Mouse (Mus musculus): ENCODE measurements at regions not wholly inside any gene's neighbourhood (a gene's known extent, or its start where the extent isn't known, plus 50 kb on each side); places are given as distances from the start of the nearest gene placed in this dataset.

GRCm38 (mm10) chr15:25486158-25486557, 72.6 kb upstream of the Basp1 start:
- no peak overlapping the region for H3K4me3 ChIP-seq (ENCODE audit: control insufficient read depth, low read depth, low read length)
- H3K27me3 ChIP-seq (ENCODE audit: control insufficient read depth, insufficient read depth, low read length): no peaks in the 10 kb centered on the region
- no peaks in the 10 kb centered on the region for H3K36me3 ChIP-seq (ENCODE audit: control insufficient read depth, insufficient read depth, low read length)
- H3K27ac ChIP-seq (ENCODE audit: control insufficient read depth, insufficient read depth, low read depth, low read length): no peak overlapping the region
- TF ChIP-seq POLR2A (IDR thresholded peaks at IDR 0.05; ENCODE audit: control insufficient read depth, low read depth, low read length): no peak
- TF ChIP-seq CTCF (IDR thresholded peaks at IDR 0.05; ENCODE audit: control insufficient read depth, insufficient read depth, insufficient replicate concordance, low read depth, low read length): no peak
- no peaks in the 10 kb centered on the region for H3K4me1 ChIP-seq (ENCODE audit: control insufficient read depth, insufficient read depth, low read length)

GRCm38 (mm10) chr15:25489804-25490203, 76.2 kb upstream of the Basp1 start:
- TF ChIP-seq CTCF (IDR thresholded peaks at IDR 0.05; ENCODE audit: control insufficient read depth, insufficient read depth, insufficient replicate concordance, low read depth, low read length) (no peak), POLR2A (IDR thresholded peaks at IDR 0.05; ENCODE audit: control insufficient read depth, low read depth, low read length) (no peak)
- Histone ChIP-seq H3K4me1 (ENCODE audit: control insufficient read depth, insufficient read depth, low read length) (no peaks in the 10 kb centered on the region), H3K4me3 (ENCODE audit: control insufficient read depth, low read depth, low read length) (no peak overlapping the region), H3K27me3 (ENCODE audit: control insufficient read depth, insufficient read depth, low read length) (no peaks in the 10 kb centered on the region), H3K27ac (ENCODE audit: control insufficient read depth, insufficient read depth, low read depth, low read length) (no peak overlapping the region), H3K36me3 (ENCODE audit: control insufficient read depth, insufficient read depth, low read length) (no peaks in the 10 kb centered on the region)

DNA sequence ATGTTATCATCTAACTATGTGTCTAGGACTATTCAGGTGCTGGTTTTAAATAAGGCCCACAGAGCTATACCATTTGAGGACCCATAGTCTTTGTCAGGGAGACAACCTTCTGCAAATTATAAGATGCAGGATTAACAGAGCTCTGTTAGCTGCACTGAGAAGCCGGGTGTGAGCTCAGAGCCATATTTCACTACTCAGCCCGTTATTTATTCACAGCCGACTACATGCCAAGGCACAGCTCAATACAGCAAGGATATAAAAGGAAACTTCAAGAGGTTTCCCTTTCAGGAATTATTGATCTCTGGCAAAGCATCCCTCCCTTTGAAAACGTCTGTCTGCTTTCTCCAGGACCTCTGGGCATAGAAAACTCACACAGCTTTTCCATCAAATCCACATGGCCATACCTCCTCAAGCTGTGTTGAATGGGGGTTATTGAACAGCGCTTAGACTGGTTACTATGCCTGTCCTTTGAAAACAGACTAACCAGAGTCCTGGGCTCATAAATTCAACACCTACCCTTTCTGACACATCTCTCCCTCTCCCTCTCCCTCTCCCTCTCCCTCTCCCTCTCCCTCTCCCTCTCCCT, 78.7 kb upstream of the Basp1 start:
- H3K36me3 ChIP-seq (ENCODE audit: control insufficient read depth, insufficient read depth, low read length): no peaks in the 10 kb centered on the region
- H3K4me1 ChIP-seq (ENCODE audit: control insufficient read depth, insufficient read depth, low read length): no peaks in the 10 kb centered on the region
- TF ChIP-seq POLR2A (IDR thresholded peaks at IDR 0.05; ENCODE audit: control insufficient read depth, low read depth, low read length) (no peak), CTCF (IDR thresholded peaks at IDR 0.05; ENCODE audit: control insufficient read depth, insufficient read depth, insufficient replicate concordance, low read depth, low read length) (no peak)
- H3K4me3 ChIP-seq (ENCODE audit: control insufficient read depth, low read depth, low read length): no peak overlapping the region
- H3K27ac ChIP-seq (ENCODE audit: control insufficient read depth, insufficient read depth, low read depth, low read length): no peak overlapping the region
- no peaks in the 10 kb centered on the region for H3K27me3 ChIP-seq (ENCODE audit: control insufficient read depth, insufficient read depth, low read length)

DNA sequence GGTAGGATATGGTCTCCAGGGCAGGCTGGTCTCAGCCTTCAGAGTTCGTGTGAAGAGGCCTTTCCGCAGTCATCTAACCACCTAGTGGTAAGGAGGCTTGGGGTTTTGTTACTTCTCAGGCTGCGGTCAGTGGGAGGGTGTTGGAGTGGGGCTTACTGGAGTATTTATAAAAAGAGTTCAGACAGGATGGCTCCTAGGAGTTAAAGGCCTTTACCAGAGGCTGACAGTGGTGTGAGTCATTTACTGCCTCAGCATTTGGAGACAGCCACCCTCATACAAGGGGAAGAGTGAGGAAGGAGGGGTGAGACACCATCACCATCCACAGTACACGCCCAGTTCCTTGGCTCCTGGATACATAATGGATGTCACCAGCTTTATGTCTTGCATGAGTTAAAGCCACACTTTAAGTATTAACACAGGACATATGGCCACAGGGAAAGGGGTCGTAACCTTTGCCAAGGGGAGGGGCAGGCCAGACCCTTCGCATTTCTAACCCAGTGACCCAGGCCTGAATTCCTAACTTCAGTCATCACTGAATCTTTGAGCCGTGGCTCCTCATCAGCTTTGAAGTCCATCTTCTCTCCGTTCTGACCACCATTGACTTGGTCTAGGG, 81.2 kb upstream of the Basp1 start:
- Histone ChIP-seq H3K27ac (ENCODE audit: control insufficient read depth, insufficient read depth, low read depth, low read length) (no peak overlapping the region), H3K27me3 (ENCODE audit: control insufficient read depth, insufficient read depth, low read length) (no peaks in the 10 kb centered on the region)
- TF ChIP-seq POLR2A (IDR thresholded peaks at IDR 0.05; ENCODE audit: control insufficient read depth, low read depth, low read length): no peak
- no peak for TF ChIP-seq CTCF (IDR thresholded peaks at IDR 0.05; ENCODE audit: control insufficient read depth, insufficient read depth, insufficient replicate concordance, low read depth, low read length)

DNA sequence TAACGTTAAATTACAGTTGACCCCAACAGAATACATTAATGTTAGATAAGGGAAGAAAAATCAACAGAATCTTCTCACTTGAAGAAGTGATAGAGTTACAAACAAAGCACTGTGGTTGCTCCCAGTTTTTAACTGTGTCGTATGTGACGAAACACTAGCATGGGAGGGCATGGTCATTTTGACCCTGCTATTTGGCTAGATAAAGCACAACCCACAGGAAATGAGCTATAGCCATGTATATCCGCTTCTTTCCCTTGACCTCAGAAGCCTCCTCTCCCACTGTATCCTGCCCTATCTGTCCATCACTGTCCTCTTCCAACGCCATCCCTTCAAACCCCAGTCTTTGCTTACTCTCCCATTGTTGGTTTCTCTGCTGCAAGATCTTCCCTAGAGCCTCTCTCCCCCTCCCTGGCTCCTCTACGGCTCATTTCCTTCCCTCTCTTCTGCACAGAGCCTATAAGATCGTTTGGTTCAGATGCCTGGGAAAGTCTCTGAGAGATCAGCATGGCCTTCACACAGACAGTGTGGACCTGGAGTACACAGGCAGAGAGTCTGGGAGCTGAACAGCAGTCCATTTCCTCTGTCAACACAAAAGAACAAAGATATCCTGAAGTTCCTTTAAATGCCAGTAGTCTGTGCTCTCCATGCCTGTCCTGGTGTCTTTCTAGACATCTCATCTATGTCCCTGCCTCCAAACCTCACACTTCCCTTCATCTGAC, 82.5 kb upstream of the Basp1 start:
- Histone ChIP-seq H3K27me3 (ENCODE audit: control insufficient read depth, insufficient read depth, low read length) (no peaks in the 10 kb centered on the region), H3K4me1 (ENCODE audit: control insufficient read depth, insufficient read depth, low read length) (no peaks in the 10 kb centered on the region), H3K4me3 (ENCODE audit: control insufficient read depth, low read depth, low read length) (no peak overlapping the region), H3K36me3 (ENCODE audit: control insufficient read depth, insufficient read depth, low read length) (no peaks in the 10 kb centered on the region), H3K27ac (ENCODE audit: control insufficient read depth, insufficient read depth, low read depth, low read length) (no peak overlapping the region)
- TF ChIP-seq POLR2A (IDR thresholded peaks at IDR 0.05; ENCODE audit: control insufficient read depth, low read depth, low read length) (no peak), CTCF (IDR thresholded peaks at IDR 0.05; ENCODE audit: control insufficient read depth, insufficient read depth, insufficient replicate concordance, low read depth, low read length) (no peak)

More for the DNA sequence above, 81.2 kb upstream of the Basp1 start:
- H3K4me3 ChIP-seq (ENCODE audit: control insufficient read depth, low read depth, low read length): no peak overlapping the region
- no peaks in the 10 kb centered on the region for H3K4me1 ChIP-seq (ENCODE audit: control insufficient read depth, insufficient read depth, low read length)
- H3K36me3 ChIP-seq (ENCODE audit: control insufficient read depth, insufficient read depth, low read length): no peaks in the 10 kb centered on the region

DNA sequence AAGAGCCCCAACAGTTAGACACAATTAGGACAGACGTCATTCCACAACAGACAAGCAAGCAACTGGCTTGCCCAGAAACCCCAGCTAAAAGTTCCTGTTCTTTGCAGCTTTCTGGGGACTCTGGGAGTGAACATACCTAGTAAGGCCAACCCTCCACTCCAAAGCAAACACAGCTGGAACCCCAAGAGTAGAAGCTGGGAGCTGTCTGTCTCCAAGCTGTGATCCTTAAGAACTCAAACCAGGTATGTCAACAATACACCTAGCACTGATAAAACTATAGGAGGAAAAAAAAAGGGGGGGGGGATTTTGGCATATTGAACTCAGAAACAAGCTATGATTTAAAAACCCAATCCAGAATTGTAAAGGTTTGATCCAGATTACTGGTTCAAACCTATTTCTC, 84.2 kb upstream of the Basp1 start:
- Histone ChIP-seq H3K27me3 (ENCODE audit: control insufficient read depth, insufficient read depth, low read length) (no peaks in the 10 kb centered on the region), H3K4me1 (ENCODE audit: control insufficient read depth, insufficient read depth, low read length) (no peaks in the 10 kb centered on the region), H3K36me3 (ENCODE audit: control insufficient read depth, insufficient read depth, low read length) (no peaks in the 10 kb centered on the region), H3K4me3 (ENCODE audit: control insufficient read depth, low read depth, low read length) (no peak overlapping the region), H3K27ac (ENCODE audit: control insufficient read depth, insufficient read depth, low read depth, low read length) (no peak overlapping the region)
- TF ChIP-seq CTCF (IDR thresholded peaks at IDR 0.05; ENCODE audit: control insufficient read depth, insufficient read depth, insufficient replicate concordance, low read depth, low read length) (no peak), POLR2A (IDR thresholded peaks at IDR 0.05; ENCODE audit: control insufficient read depth, low read depth, low read length) (no peak)

- no peak overlapping the region for H3K4me3 ChIP-seq (ENCODE audit: control insufficient read depth, low read depth, low read length)
- no peaks in the 10 kb centered on the region for H3K36me3 ChIP-seq (ENCODE audit: control insufficient read depth, insufficient read depth, low read length)
- TF ChIP-seq CTCF (IDR thresholded peaks at IDR 0.05; ENCODE audit: control insufficient read depth, insufficient read depth, insufficient replicate concordance, low read depth, low read length) (no peak), POLR2A (IDR thresholded peaks at IDR 0.05; ENCODE audit: control insufficient read depth, low read depth, low read length) (no peak)
- no peak overlapping the region for H3K27ac ChIP-seq (ENCODE audit: control insufficient read depth, insufficient read depth, low read depth, low read length)
- H3K27me3 ChIP-seq (ENCODE audit: control insufficient read depth, insufficient read depth, low read length): no peaks in the 10 kb centered on the region
- H3K4me1 ChIP-seq (ENCODE audit: control insufficient read depth, insufficient read depth, low read length): no peaks in the 10 kb centered on the region
Observed at GRCm38 (mm10) chr15:25498422-25498821, 84.9 kb upstream of the Basp1 start.
